17 mouse cellular contexts compared by ENCODE assay signal in the genomic region with DNA sequence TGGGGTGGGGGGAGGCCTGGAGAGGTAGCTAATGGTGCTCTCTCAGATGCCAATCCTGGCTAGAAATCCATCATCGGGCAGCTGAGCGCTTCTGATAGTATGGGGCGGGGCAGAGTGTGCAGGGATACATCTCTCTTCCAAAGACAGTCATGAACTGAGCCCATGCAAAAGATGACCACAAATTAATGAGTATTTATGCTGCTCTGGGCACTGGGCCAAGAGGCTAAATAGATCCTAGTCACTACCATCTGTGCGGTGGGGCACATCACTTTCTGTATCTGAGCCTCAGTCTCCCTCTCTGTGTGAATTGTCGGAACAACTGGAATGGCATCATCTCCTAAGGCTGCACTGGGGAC. TPM values are rescaled to one million over a fixed set of nuclear protein-coding genes. Genes with fewer than 3 reads are reported as not detected.
A peak's percentile ranks its signal among the peaks of the same experiment; 100 is the strongest.
DNase-seq lines count a peak whose midpoint lies in the region; ATAC-seq lines count a peak whose summit lies in the region.
"Had no signal": no experiment of that assay in that cellular context is flagged by ENCODE, and none has a peak within 500 bp of the region (broad histone marks: within the 10 kb centered on the region; RNA-seq: fewer than 3 reads in every experiment).

No protein-coding gene starts in this region.

- DNase-seq in forebrain, embryonic 10.5 days (ENCODE audit: extremely low spot score, low spot score): no peak
- no peak for DNase-seq in forebrain, embryonic 11.5 days (ENCODE audit: low spot score)
- DNase-seq in neural tube, embryonic 10.5 days (ENCODE audit: extremely low spot score, low spot score): no peak
- peak; percentile 58 for DNase-seq in hindbrain, embryonic 14.5 days (ENCODE audit: low spot score)
- DNase-seq in adipocyte (ENCODE audit: low spot score): no peak
- DNase-seq: gastrocnemius, postnatal 25 days; kidney, postnatal 4 days; spleen, adult 18-20 months had no signal

- no peaks in the 10 kb centered on the region for H3K36me3 ChIP-seq in forebrain, embryonic 10.5 days (replicated peaks)
- H3K36me3 ChIP-seq in forebrain, embryonic 11.5 days (ENCODE audit: control insufficient read depth, insufficient read depth, low read length): no peaks in the 10 kb centered on the region
- no peaks in the 10 kb centered on the region for H3K36me3 ChIP-seq in neural tube, embryonic 12.5 days
- H3K36me3 ChIP-seq in hindbrain, embryonic 14.5 days (replicated peaks; ENCODE audit: control insufficient read depth, insufficient read depth): no peaks in the 10 kb centered on the region
- H3K36me3 ChIP-seq in neural tube, embryonic 14.5 days (ENCODE audit: control insufficient read depth, insufficient read depth, low read length): no peaks in the 10 kb centered on the region
- H3K36me3 ChIP-seq: G1E; heart, embryonic 13.5 days had no signal

- H3K9ac ChIP-seq in forebrain, embryonic 11.5 days (ENCODE audit: low read length): no peak overlapping the region
- no peak overlapping the region for H3K9ac ChIP-seq in neural tube, embryonic 12.5 days
- H3K9ac ChIP-seq in hindbrain, embryonic 14.5 days: no peak overlapping the region
- H3K9ac ChIP-seq in neural tube, embryonic 14.5 days (replicated peaks; ENCODE audit: low read depth, low read length): no peak overlapping the region
- H3K9ac ChIP-seq: heart, embryonic 13.5 days had no signal

- peak overlapping the region; percentile 12; the same call in 1 of the 2 replicates for H3K27ac ChIP-seq in forebrain, embryonic 10.5 days
- H3K27ac ChIP-seq in forebrain, embryonic 11.5 days (ENCODE audit: low read depth, low read length): no peak overlapping the region
- no peak overlapping the region for H3K27ac ChIP-seq in neural tube, embryonic 12.5 days
- peak overlapping the region; percentile 49; the same call in 1 of the 2 replicates for H3K27ac ChIP-seq in hindbrain, embryonic 14.5 days
- no peak overlapping the region; the same call in 1 of the 2 replicates for H3K27ac ChIP-seq in neural tube, embryonic 14.5 days (ENCODE audit: low read depth, low read length)
- H3K27ac ChIP-seq: heart, embryonic 13.5 days had no signal

- no peaks in the 10 kb centered on the region for H3K9me3 ChIP-seq in forebrain, embryonic 10.5 days
- no peaks in the 10 kb centered on the region for H3K9me3 ChIP-seq in forebrain, embryonic 11.5 days (ENCODE audit: control insufficient read depth, low read length)
- H3K9me3 ChIP-seq in neural tube, embryonic 12.5 days: no peaks in the 10 kb centered on the region
- H3K9me3 ChIP-seq in hindbrain, embryonic 14.5 days (ENCODE audit: control insufficient read depth, low read length): no peaks in the 10 kb centered on the region
- H3K9me3 ChIP-seq in neural tube, embryonic 14.5 days (ENCODE audit: control insufficient read depth, low read length): no peaks in the 10 kb centered on the region
- H3K9me3 ChIP-seq: G1E; heart, embryonic 13.5 days had no signal

- H3K27me3 ChIP-seq in forebrain, embryonic 10.5 days (ENCODE audit: poor library complexity, severe bottlenecking): peaks cover 43% of the 10 kb centered on the region
- H3K27me3 ChIP-seq in forebrain, embryonic 11.5 days (ENCODE audit: control insufficient read depth, insufficient read depth, low read length): no peaks in the 10 kb centered on the region
- H3K27me3 ChIP-seq in neural tube, embryonic 12.5 days (replicated peaks): no peaks in the 10 kb centered on the region
- H3K27me3 ChIP-seq in hindbrain, embryonic 14.5 days (ENCODE audit: control insufficient read depth, insufficient read depth, low read length): no peaks in the 10 kb centered on the region
- H3K27me3 ChIP-seq in neural tube, embryonic 14.5 days (ENCODE audit: control insufficient read depth, insufficient read depth, low read length): no peaks in the 10 kb centered on the region

- no peak overlapping the region for H3K4me3 ChIP-seq in forebrain, embryonic 10.5 days
- no peak overlapping the region for H3K4me3 ChIP-seq in forebrain, embryonic 11.5 days (ENCODE audit: low read depth, low read length)
- H3K4me3 ChIP-seq in neural tube, embryonic 12.5 days: no peak overlapping the region
- H3K4me3 ChIP-seq in hindbrain, embryonic 14.5 days (replicated peaks; ENCODE audit: low read length): no peak overlapping the region
- no peak overlapping the region for H3K4me3 ChIP-seq in neural tube, embryonic 14.5 days (ENCODE audit: low read depth, low read length)
- H3K4me3 ChIP-seq: heart, embryonic 13.5 days had no signal

- 95% methylated on average over 5 of the region's 5 CpGs for WGBS in forebrain, embryonic 10.5 days
- WGBS in forebrain, embryonic 11.5 days: 90% methylated on average over 5 of the region's 5 CpGs
- 69% methylated on average over 5 of the region's 5 CpGs for WGBS in neural tube, embryonic 12.5 days
- 41% methylated on average over 5 of the region's 5 CpGs for WGBS in hindbrain, embryonic 14.5 days
- 35% methylated on average over 5 of the region's 5 CpGs for whole genome bisulfite sequencing in neural tube, embryonic 14.5 days

- no peak for ATAC-seq in forebrain, embryonic 11.5 days (replicated peaks; ENCODE audit: low FRiP score)
- 0 out of 2 replicates have a peak, but pooled peaks have one; percentile 5 for ATAC-seq in neural tube, embryonic 12.5 days (ENCODE audit: low FRiP score, low read depth)
- ATAC-seq in hindbrain, embryonic 14.5 days (ENCODE audit: low FRiP score): peak; percentile 37; the same call in 1 of the 2 replicates
- ATAC-seq in neural tube, embryonic 14.5 days (ENCODE audit: low read depth): peak; percentile 60; the same call in 1 of the 2 replicates
- ATAC-seq in megakaryocyte, adult 5-6 weeks (ENCODE audit: poor library complexity, severe bottlenecking): no peak
- ATAC-seq: activated CD4-positive, CD25-positive, alpha-beta regulatory T cell, adult 4 months; inflammation-experienced regulatory T-cells, adult 6 months; lung, postnatal 0 days had no signal

- H3K4me1 ChIP-seq in forebrain, embryonic 10.5 days: peaks cover 54% of the 10 kb centered on the region
- H3K4me1 ChIP-seq in forebrain, embryonic 11.5 days (replicated peaks; ENCODE audit: control insufficient read depth, insufficient read depth, low read length): peaks cover 13% of the 10 kb centered on the region
- H3K4me1 ChIP-seq in neural tube, embryonic 12.5 days: peaks cover 36% of the 10 kb centered on the region
- peaks cover 28% of the 10 kb centered on the region; the same call in 1 of the 2 replicates for H3K4me1 ChIP-seq in hindbrain, embryonic 14.5 days (replicated peaks; ENCODE audit: control insufficient read depth, insufficient read depth, low read length)
- H3K4me1 ChIP-seq in neural tube, embryonic 14.5 days (ENCODE audit: control insufficient read depth, insufficient read depth, low read length): peaks cover 13% of the 10 kb centered on the region; the same call in 1 of the 2 replicates

- no peak overlapping the region for H3K4me2 ChIP-seq in forebrain, embryonic 11.5 days (ENCODE audit: low read depth, low read length, severe bottlenecking)
- H3K4me2 ChIP-seq in neural tube, embryonic 12.5 days (replicated peaks): no peak overlapping the region
- no peak overlapping the region for H3K4me2 ChIP-seq in hindbrain, embryonic 14.5 days (replicated peaks)
- H3K4me2 ChIP-seq in neural tube, embryonic 14.5 days (ENCODE audit: low read depth, low read length): no peak overlapping the region
- H3K4me2 ChIP-seq: heart, embryonic 13.5 days; liver, embryonic 11.5 days had no signal

RNA-seq across cellular contexts. Expression of gene Trp53i11, which starts 16.5 kb away (rescaled TPM):
- 74.4 and 77.0 TPM in 2 replicates for polyA plus RNA-seq in forebrain, embryonic 10.5 days (2016; fragmentation: Nextera tagmentation; extraction: Ambion mirVana)
- 155 and 170 TPM in 2 replicates for polyA plus RNA-seq in forebrain, embryonic 11.5 days (2014; fragmentation: Nextera tagmentation; extraction: Ambion mirVana)
- 144 and 230 TPM in 2 replicates for polyA plus RNA-seq in neural tube, embryonic 12.5 days (2016; fragmentation: Nextera tagmentation; extraction: Ambion mirVana)
- polyA plus RNA-seq in hindbrain, embryonic 14.5 days (2014; fragmentation: Nextera tagmentation; extraction: Ambion mirVana): 99.4 and 106 TPM in 2 replicates
- 82.7 and 114 TPM in 2 replicates for polyA plus RNA-seq in neural tube, embryonic 14.5 days (2014; fragmentation: Nextera tagmentation; extraction: Ambion mirVana)
- 2.2 and 4.5 TPM in 2 replicates for total RNA-seq in megakaryocyte, adult 5-6 weeks (2015)
- total RNA-seq in megakaryocyte, adult 5-6 weeks (2017): 2.8 TPM in 2 replicates
- total RNA-seq: G1E had no signal
- polyA plus RNA-seq: G1E had no signal

Comparison
In these comparisons a context has a peak if more than half of its experiments do, and no peak if none do; other contexts are left out.
1. H3K27ac ChIP-seq: peak in forebrain, embryonic 10.5 days (single experiment) and hindbrain, embryonic 14.5 days (single experiment); none in forebrain, embryonic 11.5 days (single experiment), neural tube, embryonic 12.5 days (single experiment) and neural tube, embryonic 14.5 days (single experiment).
2. ATAC-seq: peak in neural tube, embryonic 12.5 days (single experiment), hindbrain, embryonic 14.5 days (single experiment) and neural tube, embryonic 14.5 days (single experiment); none in forebrain, embryonic 11.5 days (single experiment) and megakaryocyte, adult 5-6 weeks (single experiment).